Mouse (Mus musculus) hindbrain, embryonic 10.5 days (tissue): ENCODE results near the gene Glra3. TPM values are rescaled to one million over a fixed set of nuclear protein-coding genes. Genes with fewer than 3 reads are reported as not detected.

ENCODE experiments used
- DNase-seq: peaks from one replicate; pipeline ENCODE4 v3.0.0-alpha.2; 2017; ENCODE audit warnings: low spot score
- H3K27ac ChIP-seq: fragments of 300-500 bp; sonication (generic); 2 replicates; pipeline ENCODE4 v1.5.1; 2016; ENCODE audit warnings: mild to moderate bottlenecking, moderate library complexity
- H3K27me3 ChIP-seq: fragments of 300-500 bp; sonication (generic); 2 replicates; pipeline ENCODE4 v1.6.1; 2016; ENCODE audit warnings: mild to moderate bottlenecking; ENCODE audit not compliant: poor library complexity, insufficient read depth, severe bottlenecking
- H3K36me3 ChIP-seq: fragments of 300-500 bp; sonication (generic); 2 replicates; pipeline ENCODE4 v1.6.1; 2016; ENCODE audit warnings: mild to moderate bottlenecking, moderate library complexity
- H3K4me1 ChIP-seq: fragments of 300-500 bp; sonication (generic); replicated peaks from 2 replicates; pipeline ENCODE4 v1.6.1; 2016; ENCODE audit warnings: mild to moderate bottlenecking
- H3K4me3 ChIP-seq: fragments of 300-500 bp; sonication (generic); 2 replicates; pipeline ENCODE4 v1.5.1; 2016; ENCODE audit warnings: mild to moderate bottlenecking, moderate library complexity
- H3K9me3 ChIP-seq: fragments of 300-500 bp; sonication (generic); 2 replicates; pipeline ENCODE4 v1.6.1; 2016; ENCODE audit warnings: mild to moderate bottlenecking, moderate library complexity
- WGBS: fragments of 180-500 bp; shearing (Covaris S2); methylation state at CpG from one replicate; pipeline ENCODE4 v1.1.7; 2016; 5-methylcytosine and 5-hydroxymethylcytosine counted together
- polyA plus RNA-seq: library from polyadenylated mRNA; unstranded; fragments of >200 nt; fragmentation: Nextera tagmentation; extraction: Ambion mirVana; gene quantifications from 2 replicates; pipeline ENCODE4 v1.2.1, GENCODE M21; 2016

Glra3 gene
- not detected in 2 replicates for polyA plus RNA-seq

DNA sequence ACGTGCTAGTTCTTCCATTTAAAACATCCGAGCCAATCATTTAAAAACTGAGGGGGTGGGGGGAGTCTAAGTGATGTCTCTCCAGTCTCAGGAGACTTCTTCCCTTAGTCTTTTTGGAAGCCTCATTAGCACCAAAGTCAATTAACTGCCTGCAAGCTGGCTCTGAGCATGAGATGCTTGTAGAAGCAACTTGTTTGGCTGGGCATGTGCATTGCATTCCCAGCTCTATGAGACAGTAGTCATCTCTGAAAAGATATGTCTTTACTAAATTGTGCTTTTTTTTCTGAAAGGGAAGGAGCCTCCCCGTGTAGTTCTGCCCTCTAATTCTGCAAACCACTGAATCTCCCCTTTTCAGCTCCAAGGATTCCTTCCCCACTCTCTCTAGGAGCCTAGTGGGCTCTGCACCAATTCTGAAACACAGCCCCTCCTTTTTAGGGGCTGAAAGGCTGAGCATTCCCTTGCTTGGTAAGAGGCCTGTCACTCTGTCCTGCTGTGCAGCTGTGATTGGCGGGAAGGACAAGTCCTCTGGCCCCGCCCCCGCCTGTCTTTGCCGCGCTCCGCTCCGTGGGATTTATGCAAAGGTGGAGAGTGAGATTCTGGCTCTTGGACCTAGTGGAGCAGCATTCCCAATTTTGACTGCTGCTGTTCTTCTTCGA lies at the start of gene Glra3:
Gene Glra3 (plus strand): TSS at position 591 of the 656 bp plus-strand sequence.
- Histone ChIP-seq H3K27me3 (no peaks in the 10 kb centered on the region), H3K9me3 (no peaks in the 10 kb centered on the region), H3K4me1 (peaks cover 11% of the 10 kb centered on the region), H3K27ac (no peak within 1 kb of the TSS), H3K36me3 (no peaks in the 10 kb centered on the region), H3K4me3 (peak within 1 kb of the TSS; percentile 48)
- WGBS = 14% methylated on average over 11 of the region's 11 CpGs
- DNase-seq = peak; percentile 62

DNA sequence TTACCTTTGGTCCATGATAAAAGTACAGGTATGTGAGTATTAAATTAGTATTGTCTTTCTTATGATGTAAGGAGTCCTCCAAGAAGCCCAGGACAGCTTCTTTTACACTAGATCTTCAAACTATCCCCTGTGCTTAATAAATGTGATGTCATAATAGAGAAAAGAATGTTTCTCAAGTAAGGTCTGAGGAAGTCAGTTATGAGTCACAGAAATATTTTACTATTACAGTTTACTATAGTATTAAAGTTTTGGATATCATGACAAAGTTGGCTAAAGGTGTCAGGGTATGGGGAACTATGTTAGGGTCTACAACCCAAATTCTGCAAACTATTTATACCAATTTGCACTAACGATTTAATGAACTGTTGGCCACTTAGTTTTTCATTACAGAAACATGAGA lies 33.4 kb upstream of the Glra3 start, which contains the start of gene Adam29:
Gene Adam29 (minus strand): TSS at position 101 of the 400 bp plus-strand sequence.
- Histone ChIP-seq H3K9me3 (no peaks in the 10 kb centered on the region), H3K36me3 (no peaks in the 10 kb centered on the region), H3K4me1 (no peaks in the 10 kb centered on the region), H3K27me3 (no peaks in the 10 kb centered on the region), H3K4me3 (no peak within 1 kb of the TSS), H3K27ac (no peak within 1 kb of the TSS)
- 83% methylated on average over 1 of the region's 1 CpGs for WGBS
- DNase-seq = no peak

DNA sequence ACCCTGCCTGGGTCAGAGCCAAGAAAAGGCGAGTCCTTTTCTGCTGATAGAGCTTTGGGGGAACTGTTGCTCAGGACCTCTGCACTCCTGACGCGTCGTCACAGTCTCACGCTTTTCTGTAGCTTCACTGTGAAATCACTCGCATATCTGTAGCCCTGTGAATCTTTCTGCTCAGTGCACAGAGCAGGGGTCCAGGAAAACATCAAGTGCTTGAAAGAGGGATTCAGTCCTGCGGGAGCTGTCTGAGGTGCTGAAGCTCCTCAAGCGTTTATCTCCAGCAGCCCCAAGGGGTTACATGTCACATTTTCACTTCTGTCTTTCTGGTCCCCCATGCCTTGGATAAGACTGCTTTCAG lies 243 bp downstream of the Glra3 start:
- peak; percentile 66 for DNase-seq
- no peaks in the 10 kb centered on the region for H3K9me3 ChIP-seq
- H3K4me3 ChIP-seq = peak overlapping the region; percentile 48
- WGBS = 1% methylated on average over 8 of the region's 8 CpGs
- H3K27me3 ChIP-seq = no peaks in the 10 kb centered on the region
- no peak overlapping the region for H3K27ac ChIP-seq
- no peaks in the 10 kb centered on the region for H3K36me3 ChIP-seq
- peaks cover 11% of the 10 kb centered on the region for H3K4me1 ChIP-seq

DNA sequence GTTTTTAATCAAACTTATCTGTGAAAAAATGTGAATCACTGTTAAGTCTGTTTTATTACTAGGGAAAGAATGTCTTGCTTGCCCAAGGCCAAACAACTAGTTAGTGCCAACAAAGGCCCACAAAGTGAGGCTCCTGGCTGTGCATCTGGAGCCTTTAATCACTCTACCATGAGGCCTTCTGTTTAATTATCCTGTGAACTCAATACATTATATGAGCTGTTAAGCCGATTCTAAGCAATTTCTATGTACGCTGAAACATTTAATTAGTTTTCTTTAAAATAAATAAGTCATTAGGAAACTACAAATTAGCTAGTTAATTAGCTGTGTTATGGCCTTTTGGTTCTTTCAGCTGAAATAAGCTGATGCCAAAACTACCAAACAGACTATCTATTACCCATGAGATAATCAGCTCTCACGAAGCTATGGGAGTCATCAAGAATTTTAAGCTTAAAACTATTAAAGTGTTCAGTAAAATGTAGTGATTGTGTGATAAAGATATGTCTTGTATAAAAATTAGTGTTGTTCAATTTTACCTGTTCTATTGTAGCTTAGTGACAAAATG lies 24.6 kb downstream of the Glra3 start:
- 86% methylated on average over 3 of the region's 3 CpGs for WGBS
- no peak overlapping the region for H3K27ac ChIP-seq
- DNase-seq = no peak
- no peaks in the 10 kb centered on the region for H3K4me1 ChIP-seq
- no peak overlapping the region for H3K4me3 ChIP-seq
- no peaks in the 10 kb centered on the region for H3K36me3 ChIP-seq
- no peaks in the 10 kb centered on the region for H3K27me3 ChIP-seq
- H3K9me3 ChIP-seq = no peaks in the 10 kb centered on the region

DNA sequence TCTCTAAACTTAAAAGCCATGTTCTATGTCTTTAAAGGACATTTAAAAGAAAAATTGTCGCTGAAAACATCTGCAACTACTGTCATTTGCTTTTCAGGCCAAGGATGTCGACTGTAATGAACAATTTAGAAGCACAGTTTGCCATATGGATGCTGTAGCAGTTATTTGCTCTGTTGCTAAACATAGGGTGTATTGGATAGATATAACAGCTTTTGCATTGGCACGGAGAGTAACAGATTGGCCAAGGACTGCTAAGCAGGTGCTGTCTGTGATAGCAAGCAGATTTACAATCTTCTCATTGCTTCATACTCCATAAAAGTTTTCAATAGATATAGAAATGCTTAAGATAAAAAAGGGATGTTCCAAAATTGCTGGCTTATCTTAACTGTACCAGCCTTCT lies 57.6 kb downstream of the Glra3 start:
- Histone ChIP-seq H3K27ac (no peak overlapping the region), H3K36me3 (no peaks in the 10 kb centered on the region), H3K9me3 (no peaks in the 10 kb centered on the region), H3K27me3 (no peaks in the 10 kb centered on the region), H3K4me1 (no peaks in the 10 kb centered on the region), H3K4me3 (no peak overlapping the region)
- 83% methylated on average over 3 of the region's 3 CpGs for WGBS
- DNase-seq = no peak

DNA sequence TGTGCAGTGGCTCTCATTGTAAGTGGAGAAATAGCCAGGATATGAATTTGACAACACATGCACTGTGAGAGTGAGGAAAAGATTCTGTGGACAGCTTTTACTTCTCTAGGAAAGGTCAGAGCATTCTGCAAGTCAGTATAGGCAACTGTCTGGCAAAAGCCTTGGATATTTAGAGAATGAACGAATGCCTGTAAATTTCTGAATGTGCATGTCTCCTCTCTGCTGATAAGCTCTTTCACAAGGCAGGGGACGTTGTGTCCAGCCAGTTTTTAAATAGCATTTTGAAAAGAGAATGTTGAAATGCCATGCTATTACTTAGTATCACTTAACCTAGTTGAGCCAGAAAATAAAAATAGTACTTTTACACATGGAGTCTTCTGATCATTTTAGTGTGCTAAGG lies 114.1 kb downstream of the Glra3 start:
- no peaks in the 10 kb centered on the region for H3K36me3 ChIP-seq
- DNase-seq = no peak
- H3K4me3 ChIP-seq = no peak overlapping the region
- no peak overlapping the region for H3K27ac ChIP-seq
- WGBS = 76% methylated on average over 2 of the region's 2 CpGs
- no peaks in the 10 kb centered on the region for H3K9me3 ChIP-seq
- no peaks in the 10 kb centered on the region for H3K27me3 ChIP-seq
- no peaks in the 10 kb centered on the region for H3K4me1 ChIP-seq

DNA sequence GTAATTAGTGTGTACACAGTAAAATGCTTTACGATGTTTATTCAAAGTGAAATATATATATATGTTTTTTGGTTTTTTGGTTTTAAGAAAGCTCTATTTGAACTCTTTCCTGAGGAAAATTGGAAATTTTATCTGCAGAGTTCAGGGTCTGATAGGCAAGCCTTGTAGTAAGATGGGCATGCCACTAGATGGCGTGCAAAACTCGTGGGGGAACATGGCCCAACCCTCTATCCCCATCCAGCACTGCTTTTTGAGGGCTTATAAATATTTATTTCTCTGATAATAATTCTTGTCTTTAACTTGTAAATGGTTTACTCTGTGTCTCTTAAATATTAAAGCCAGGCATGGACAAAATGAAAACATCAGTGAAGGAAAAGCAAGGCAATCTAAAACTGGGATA lies 122.8 kb downstream of the Glra3 start:
- Histone ChIP-seq H3K4me3 (no peak overlapping the region), H3K36me3 (no peaks in the 10 kb centered on the region), H3K9me3 (no peaks in the 10 kb centered on the region), H3K4me1 (no peaks in the 10 kb centered on the region), H3K27ac (no peak overlapping the region), H3K27me3 (no peaks in the 10 kb centered on the region)
- DNase-seq = peak; percentile 39
- 21% methylated on average over 3 of the region's 3 CpGs for WGBS

DNA sequence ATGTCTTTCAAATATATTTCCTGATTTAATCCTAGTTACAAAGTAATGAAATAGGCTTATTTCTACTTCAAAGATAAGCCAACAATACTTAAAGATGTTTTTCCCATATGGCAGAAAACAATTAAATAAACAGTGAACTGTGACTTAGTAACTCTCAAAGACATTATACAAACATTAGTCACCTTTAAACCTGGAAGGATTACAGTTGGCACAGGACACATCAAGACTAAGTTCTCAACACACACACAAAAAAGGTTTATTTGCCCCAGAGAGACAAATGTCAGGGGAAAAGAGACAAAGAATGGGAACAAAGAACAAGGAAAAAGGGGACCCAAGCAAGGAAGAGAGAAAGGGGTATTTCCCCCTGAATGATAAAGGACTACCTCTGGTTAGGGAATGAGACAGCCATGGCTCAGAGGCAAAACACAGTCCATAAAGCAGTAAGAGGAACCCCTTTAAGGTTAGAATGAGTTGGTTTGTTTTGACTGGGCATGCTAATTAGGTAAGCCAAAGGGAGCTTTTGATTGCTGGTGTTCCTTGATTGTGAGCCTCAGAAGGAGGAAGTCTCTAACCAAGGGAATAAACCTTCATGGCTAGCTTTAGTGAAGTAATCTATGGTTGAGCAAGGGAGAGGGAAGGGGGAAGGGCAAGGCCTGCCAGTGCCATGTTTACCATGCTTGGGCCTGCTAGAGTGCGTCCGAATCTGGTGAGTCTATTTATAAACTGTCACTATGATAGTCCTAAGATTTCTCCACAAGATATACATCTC lies 130.4 kb downstream of the Glra3 start:
- Histone ChIP-seq H3K27me3 (no peaks in the 10 kb centered on the region), H3K4me1 (no peaks in the 10 kb centered on the region), H3K4me3 (no peak overlapping the region), H3K27ac (no peak overlapping the region), H3K36me3 (no peaks in the 10 kb centered on the region), H3K9me3 (no peaks in the 10 kb centered on the region)
- 60% methylated on average over 2 of the region's 2 CpGs for WGBS
- no peak for DNase-seq

DNA sequence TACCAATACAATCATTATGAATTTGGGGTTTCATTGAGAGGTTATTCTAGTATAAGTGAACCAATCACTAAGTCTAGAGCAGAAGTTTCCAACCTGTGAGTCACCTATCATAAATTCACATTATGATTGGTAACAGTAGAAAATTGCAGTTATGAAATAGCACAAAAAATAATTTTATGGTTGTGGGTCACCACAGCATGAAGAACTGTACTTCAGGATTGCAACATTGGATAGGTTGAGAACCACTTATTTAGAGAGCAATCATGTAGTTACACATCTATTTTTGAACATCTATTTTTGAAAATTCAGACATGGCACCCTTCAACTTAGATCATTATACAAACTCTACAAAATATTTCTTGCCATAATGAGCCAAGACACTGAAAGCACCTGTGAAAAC lies 143.4 kb downstream of the Glra3 start:
- H3K27me3 ChIP-seq = no peaks in the 10 kb centered on the region
- no peak for DNase-seq
- no peak overlapping the region for H3K27ac ChIP-seq
- no peak overlapping the region for H3K4me3 ChIP-seq
- no peaks in the 10 kb centered on the region for H3K4me1 ChIP-seq
- H3K36me3 ChIP-seq = no peaks in the 10 kb centered on the region
- H3K9me3 ChIP-seq = no peaks in the 10 kb centered on the region

DNA sequence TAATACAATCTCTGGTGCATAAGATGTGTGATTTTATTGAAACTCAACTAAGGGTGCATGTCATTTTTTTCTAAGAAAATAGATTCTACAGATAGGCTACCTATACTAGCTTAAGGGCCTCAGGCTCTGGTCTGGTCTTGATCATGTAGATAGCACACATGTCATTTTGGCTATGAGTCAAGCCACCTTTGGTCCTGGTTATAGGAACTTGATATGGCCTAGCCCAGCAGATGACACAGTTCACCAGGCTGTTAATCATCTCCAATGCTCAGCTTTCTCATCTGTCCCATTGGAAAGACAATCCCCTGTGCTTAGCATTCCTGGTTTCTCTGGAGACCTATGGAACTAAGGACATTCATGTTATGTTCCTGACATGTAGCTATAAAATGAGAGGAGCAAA lies 154.1 kb downstream of the Glra3 start:
- H3K27me3 ChIP-seq = no peaks in the 10 kb centered on the region
- no peaks in the 10 kb centered on the region for H3K36me3 ChIP-seq
- H3K27ac ChIP-seq = no peak overlapping the region
- H3K9me3 ChIP-seq = no peaks in the 10 kb centered on the region
- no peak overlapping the region for H3K4me3 ChIP-seq
- DNase-seq = no peak
- no peaks in the 10 kb centered on the region for H3K4me1 ChIP-seq

DNA sequence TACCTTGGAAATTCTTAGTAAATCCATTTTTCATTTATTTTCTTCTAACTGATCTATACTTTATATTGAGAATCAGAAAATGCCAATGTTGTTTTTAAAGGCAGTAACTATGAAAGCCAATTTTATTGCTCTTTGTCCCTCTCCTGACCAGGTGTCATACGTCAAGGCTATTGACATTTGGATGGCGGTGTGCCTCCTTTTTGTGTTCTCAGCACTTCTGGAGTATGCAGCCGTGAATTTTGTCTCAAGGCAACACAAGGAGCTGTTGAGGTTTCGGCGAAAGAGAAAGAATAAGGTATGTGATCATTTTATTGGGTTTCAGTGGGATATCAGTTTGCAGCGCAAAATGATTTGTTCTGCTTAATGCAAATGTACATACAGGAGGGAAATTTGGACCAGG lies 170.0 kb downstream of the Glra3 start:
- H3K9me3 ChIP-seq = no peaks in the 10 kb centered on the region
- no peaks in the 10 kb centered on the region for H3K36me3 ChIP-seq
- no peaks in the 10 kb centered on the region for H3K4me1 ChIP-seq
- no peak overlapping the region for H3K27ac ChIP-seq
- WGBS = 88% methylated on average over 6 of the region's 6 CpGs
- H3K4me3 ChIP-seq = no peak overlapping the region
- no peak for DNase-seq
- H3K27me3 ChIP-seq = no peaks in the 10 kb centered on the region

DNA sequence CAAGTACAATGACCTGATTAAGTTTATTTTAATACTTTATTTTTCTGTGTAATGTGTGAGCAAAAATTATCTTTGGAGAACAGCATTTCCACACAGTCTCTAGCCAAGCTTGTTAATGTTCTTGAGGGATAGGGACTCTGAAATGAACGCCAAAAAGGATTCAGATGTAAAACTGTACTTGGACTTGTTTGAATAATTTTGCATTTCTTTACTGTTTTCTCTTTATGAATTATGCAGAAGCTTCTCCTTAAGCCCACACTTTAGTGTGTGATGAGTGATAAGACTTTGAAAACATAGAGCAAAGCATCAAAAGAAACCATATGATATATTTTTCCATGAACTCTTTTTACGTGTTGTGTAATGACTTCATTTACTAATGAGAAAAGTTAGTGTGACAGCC lies 189.1 kb downstream of the Glra3 start:
- H3K4me1 ChIP-seq = no peaks in the 10 kb centered on the region
- H3K27ac ChIP-seq = no peak overlapping the region
- H3K36me3 ChIP-seq = no peaks in the 10 kb centered on the region
- 82% methylated on average over 2 of the region's 2 CpGs for WGBS
- H3K9me3 ChIP-seq = no peaks in the 10 kb centered on the region
- no peak overlapping the region for H3K4me3 ChIP-seq
- no peaks in the 10 kb centered on the region for H3K27me3 ChIP-seq
- DNase-seq = no peak

DNA sequence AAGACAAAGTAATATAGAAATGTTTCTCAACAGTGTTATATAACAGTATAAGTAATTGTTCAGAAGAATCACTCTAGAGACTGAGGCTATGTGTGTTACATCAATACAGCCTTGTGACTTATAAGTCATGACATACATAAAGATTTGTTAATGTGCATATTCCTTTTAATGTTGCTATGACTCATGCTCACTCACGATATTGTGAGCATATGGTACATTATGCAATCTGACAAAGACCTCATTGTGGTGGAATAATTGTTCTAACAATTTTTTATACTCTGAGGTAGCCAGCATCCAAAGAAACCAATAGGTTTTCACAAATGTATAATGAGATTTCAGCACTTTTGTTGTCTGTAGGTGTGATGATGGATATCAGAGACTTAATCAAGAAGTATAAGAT lies 210.4 kb downstream of the Glra3 start:
- Histone ChIP-seq H3K36me3 (no peaks in the 10 kb centered on the region), H3K4me3 (no peak overlapping the region), H3K9me3 (no peaks in the 10 kb centered on the region), H3K27ac (no peak overlapping the region), H3K4me1 (no peaks in the 10 kb centered on the region), H3K27me3 (no peaks in the 10 kb centered on the region)
- no peak for DNase-seq
- WGBS = 86% methylated on average over 1 of the region's 1 CpGs
